Mouse (Mus musculus) G1E (cell line): ENCODE results near the gene Plch2.

Source experiments
- CTCF ChIP-seq: IDR thresholded peaks from 2 replicates; pipeline ENCODE4 v1.5.1; 2012; ENCODE audit warnings: low read depth, low read length, inconsistent platforms, mixed read lengths
- GATA1 ChIP-seq: IDR thresholded peaks from 2 replicates; pipeline ENCODE4 v1.6.1; 2012; ENCODE audit warnings: borderline replicate concordance, low read length, inconsistent platforms, mixed read lengths
- POLR2AphosphoS5 ChIP-seq: IDR thresholded peaks from 2 replicates; pipeline ENCODE4 v1.6.1; 2012; ENCODE audit warnings: low read depth, low read length, inconsistent platforms; ENCODE audit not compliant: insufficient replicate concordance
- TAL1 ChIP-seq: conservative IDR thresholded peaks from 2 replicates; pipeline ENCODE4 v1.6.1; 2012; ENCODE audit warnings: low read depth, low read length, inconsistent platforms, mixed read lengths

GRCm38 (mm10) chr4:155069191-155069590 is 12.6 kb upstream of the Plch2 start:
- TF ChIP-seq CTCF (0 out of 2 replicates have a peak, but pooled peaks have one; percentile 25), GATA1 (no peak), POLR2AphosphoS5 (no peak), TAL1 (no peak)
